ENCODE assay signal across 21 mouse cellular contexts in the genomic region with DNA sequence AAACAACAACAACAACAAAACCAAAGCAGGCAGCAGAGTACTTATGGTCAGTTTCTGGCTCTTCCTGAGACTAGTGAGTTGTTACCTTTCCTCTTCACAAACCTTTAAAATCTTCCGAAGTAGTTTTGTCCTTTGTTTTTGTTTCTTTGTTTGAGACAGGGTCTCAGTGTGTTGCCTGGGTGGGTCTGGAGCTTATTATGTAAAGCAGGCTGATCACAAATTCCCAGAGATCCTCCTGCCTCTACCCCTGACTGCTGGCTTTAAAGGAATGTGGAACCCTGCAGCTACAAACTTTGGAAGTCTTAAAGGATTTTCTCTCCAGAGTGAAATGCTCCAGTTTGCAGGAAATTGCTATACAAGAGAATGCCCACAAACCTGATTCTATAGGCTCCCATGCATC. TPM values are rescaled to one million over a fixed set of nuclear protein-coding genes. Genes with fewer than 3 reads are reported as not detected.
DNase-seq lines count a peak whose midpoint lies in the region; TF ChIP-seq lines count a peak whose summit lies in the region.
"Had no signal": no experiment of that assay in that cellular context is flagged by ENCODE, and none has a peak within 500 bp of the region (broad histone marks: within the 10 kb centered on the region; RNA-seq: fewer than 3 reads in every experiment).

No protein-coding gene starts in this region.

- peak overlapping the region; percentile 84 for H3K27ac ChIP-seq in ES-Bruce4 (ENCODE audit: insufficient read depth, low read length)
- H3K27ac ChIP-seq: embryonic facial prominence, embryonic 10.5 days; embryonic facial prominence, embryonic 12.5 days; forebrain, embryonic 13.5 days; forebrain, embryonic 15.5 days had no signal

- no peaks in the 10 kb centered on the region for H3K4me1 ChIP-seq in ES-Bruce4 (ENCODE audit: control insufficient read depth, insufficient read depth, low read length)
- H3K4me1 ChIP-seq: embryonic facial prominence, embryonic 12.5 days; forebrain, embryonic 13.5 days; forebrain, embryonic 15.5 days had no signal

- no peak overlapping the region for H3K4me3 ChIP-seq in ES-Bruce4 (ENCODE audit: low read depth, low read length)
- H3K4me3 ChIP-seq: embryonic facial prominence, embryonic 10.5 days; embryonic facial prominence, embryonic 12.5 days; forebrain, embryonic 13.5 days; forebrain, embryonic 15.5 days had no signal

- TF ChIP-seq CTCF in ES-Bruce4 (IDR thresholded peaks at IDR 0.05; ENCODE audit: low read depth, low read length) = no peak

- TF ChIP-seq POLR2A in ES-Bruce4 (IDR thresholded peaks at IDR 0.05; ENCODE audit: insufficient read depth, low read length) = no peak

- no peaks in the 10 kb centered on the region for H3K36me3 ChIP-seq in ES-Bruce4 (ENCODE audit: control insufficient read depth, insufficient read depth, low read length, poor library complexity, severe bottlenecking)
- H3K36me3 ChIP-seq: embryonic facial prominence, embryonic 10.5 days; embryonic facial prominence, embryonic 12.5 days; forebrain, embryonic 15.5 days; G1E had no signal

- no peaks in the 10 kb centered on the region for H3K27me3 ChIP-seq in ES-Bruce4 (ENCODE audit: control insufficient read depth, insufficient read depth, low read length, poor library complexity, severe bottlenecking)
- H3K27me3 ChIP-seq: embryonic facial prominence, embryonic 12.5 days; forebrain, embryonic 13.5 days; forebrain, embryonic 15.5 days; Patski had no signal

- TF ChIP-seq EP300 in ES-Bruce4 (IDR thresholded peaks at IDR 0.05; ENCODE audit: insufficient read depth, low read depth, low read length) = no peak

- no peaks in the 10 kb centered on the region; the same call in none of the 2 replicates for H3K9me3 ChIP-seq in ES-Bruce4 (replicated peaks; ENCODE audit: control insufficient read depth, insufficient read depth, low read length, poor library complexity, severe bottlenecking)
- H3K9me3 ChIP-seq: embryonic facial prominence, embryonic 10.5 days; embryonic facial prominence, embryonic 12.5 days; forebrain, embryonic 13.5 days; forebrain, embryonic 15.5 days; G1E had no signal

- DNase-seq in ES-CJ7 (ENCODE audit: low read depth, low spot score) (peak; percentile 60), R1 (ENCODE audit: low read depth, low spot score) (peak; percentile 98)
- no peak for DNase-seq in left cerebral cortex, adult 18-20 months (ENCODE audit: low spot score in 2 of 2)
- no peak for DNase-seq in lung, postnatal 4 days
- DNase-seq in yolk sac, embryonic 10.5 days (ENCODE audit: low spot score) = no peak
- DNase-seq: adrenal gland, adult 8-10 months; adrenal gland, postnatal 14 days; adrenal gland, postnatal 36 days; cerebellum, adult 11-12 months; cerebellum, adult 2 months; cerebellum, adult 9-10 months; cerebellum, postnatal 10 days; cerebellum, postnatal 25 days; forebrain, postnatal 0 days had no signal

- H3K9ac ChIP-seq in ES-Bruce4 (ENCODE audit: low read depth, poor library complexity, severe bottlenecking) = no peak overlapping the region
- H3K9ac ChIP-seq: embryonic facial prominence, embryonic 12.5 days; forebrain, embryonic 13.5 days; forebrain, embryonic 15.5 days; forebrain, postnatal 0 days had no signal

RNA-seq across cellular contexts. Expression of a gene that starts 40.0 kb away (rescaled TPM):
- 159 and 161 TPM in 2 replicates for polyA plus RNA-seq in ES-Bruce4 (2011; ENCODE audit: insufficient read depth, insufficient read length, low read depth, missing spikeins)
- total RNA-seq in left cerebral cortex, adult 18-20 months (2021) = 10 to 100 TPM; 61.6 to 69.4 TPM

RNA-seq across cellular contexts. Expression of a gene that starts 54.9 kb away (rescaled TPM):
- polyA plus RNA-seq in ES-Bruce4 (2011; ENCODE audit: insufficient read depth, insufficient read length, low read depth, missing spikeins) = 2.1 and 5.0 TPM in 2 replicates
- under 1 TPM; 0.07 to 0.37 TPM for total RNA-seq in left cerebral cortex, adult 18-20 months (2021)

Comparison
In these comparisons a context has a peak if more than half of its experiments do, and no peak if none do; other contexts are left out.
1. DNase-seq: peak in ES-CJ7 (single experiment) and R1 (single experiment); none in left cerebral cortex, adult 18-20 months (0 of 2), lung, postnatal 4 days (0 of 2) and yolk sac, embryonic 10.5 days (single experiment).